Comparison of ENCODE assay signal across 16 mouse cellular contexts in the genomic region with DNA sequence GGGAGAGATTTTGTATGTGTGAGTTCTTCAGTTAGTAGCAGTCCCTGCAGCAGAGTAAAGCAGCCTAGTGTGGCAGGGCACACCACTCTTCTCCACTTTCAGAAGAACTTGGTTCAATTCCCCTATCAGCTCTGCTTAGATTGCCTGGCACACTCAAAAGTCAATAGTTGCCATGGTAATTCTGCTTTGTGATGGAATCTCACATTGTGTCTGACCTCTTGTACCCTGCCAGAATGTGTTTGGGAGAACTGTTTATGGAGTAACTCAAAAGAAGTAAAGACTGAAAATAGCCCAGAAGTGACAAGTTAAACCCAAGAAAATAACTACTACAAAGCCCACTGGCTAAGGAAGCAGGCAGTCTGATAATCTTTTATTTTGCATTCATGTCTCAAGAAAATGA.
"Had no signal": no experiment of that assay in that cellular context is flagged by ENCODE, and none has a peak within 500 bp of the region (broad histone marks: within the 10 kb centered on the region; RNA-seq: fewer than 3 reads in every experiment).

No protein-coding gene starts in this region.

- DNase-seq: kidney, adult 2 months; kidney, postnatal 25 days; layer of hippocampus, postnatal 36 days; midbrain, embryonic 14.5 days; thymus, adult 18-20 months; thymus, postnatal 36 days had no signal

- H3K4me1 ChIP-seq: limb, embryonic 12.5 days; limb, embryonic 15.5 days had no signal

- H3K4me3 ChIP-seq: layer of hippocampus, adult 2 months; left cerebral cortex, adult 2 months; limb, embryonic 12.5 days; limb, embryonic 15.5 days; lung, embryonic 15.5 days had no signal

- H3K9ac ChIP-seq: limb, embryonic 12.5 days; limb, embryonic 15.5 days; liver, embryonic 14.5 days; lung, embryonic 15.5 days had no signal

- ATAC-seq: intestine, postnatal 0 days had no signal

- H3K27ac ChIP-seq: kidney, postnatal 0 days; layer of hippocampus, adult 2 months; left cerebral cortex, adult 2 months; limb, embryonic 12.5 days; limb, embryonic 15.5 days; liver, embryonic 14.5 days; lung, embryonic 15.5 days; stomach, postnatal 0 days had no signal

- H3K9me3 ChIP-seq: limb, embryonic 12.5 days; limb, embryonic 15.5 days; lung, embryonic 15.5 days had no signal

- H3K36me3 ChIP-seq: limb, embryonic 12.5 days; limb, embryonic 15.5 days; lung, embryonic 15.5 days had no signal

- H3K4me2 ChIP-seq: limb, embryonic 12.5 days; limb, embryonic 15.5 days; lung, embryonic 15.5 days; midbrain, embryonic 11.5 days had no signal

- H3K27me3 ChIP-seq: limb, embryonic 12.5 days; limb, embryonic 15.5 days; lung, embryonic 15.5 days had no signal
